Mouse (Mus musculus): Measurements from ENCODE around the gene Ormdl3.

Ormdl3 gene

GRCm38 (mm10) chr11:98550975-98551828, 36.0 kb downstream of the Ormdl3 start, which contains the start of gene Zpbp2:
Zpbp2 (plus strand) TSS chr11:98551097.
- peak; percentile 98 for DNase-seq (ENCODE audit: low read depth, low spot score)

GRCm38 (mm10) chr11:98550311-98550974, 36.7 kb downstream of the Ormdl3 start:
- peak; percentile 89 for DNase-seq (ENCODE audit: low read depth, low spot score)

GRCm38 (mm10) chr11:98549363-98549762, 37.8 kb downstream of the Ormdl3 start:
- DNase-seq (ENCODE audit: low read depth, low spot score): no peak

- no peak for DNase-seq (ENCODE audit: low read depth, low spot score)
These were observed 39.9 kb downstream of the Ormdl3 start for GRCm38 (mm10) chr11:98547308-98547693.

GRCm38 (mm10) chr11:98546529-98547307, 40.5 kb downstream of the Ormdl3 start:
- peak; percentile 49 for DNase-seq (ENCODE audit: low read depth, low spot score)

GRCm38 (mm10) chr11:98545711-98546231, 41.4 kb downstream of the Ormdl3 start, which contains the start of gene Ikzf3:
Ikzf3 (minus strand) TSS chr11:98546031.
- peak; percentile 81 for DNase-seq (ENCODE audit: low read depth, low spot score)

GRCm38 (mm10) chr11:98544890-98545677, 42.1 kb downstream of the Ormdl3 start:
- peak; percentile 24 for DNase-seq (ENCODE audit: low read depth, low spot score)

GRCm38 (mm10) chr11:98543414-98543813, 43.8 kb downstream of the Ormdl3 start:
- DNase-seq (ENCODE audit: low read depth, low spot score): no peak

GRCm38 (mm10) chr11:98542553-98542952, 44.6 kb downstream of the Ormdl3 start:
- no peak for DNase-seq (ENCODE audit: low read depth, low spot score)

- DNase-seq (ENCODE audit: low read depth, low spot score): peak; percentile 25
These were observed 46.8 kb downstream of the Ormdl3 start for GRCm38 (mm10) chr11:98540319-98540718.

- DNase-seq (ENCODE audit: low read depth, low spot score): no peak
These were observed 49.6 kb downstream of the Ormdl3 start for GRCm38 (mm10) chr11:98537480-98538034.

Data from CD4-positive helper T cell, adult 2 months (primary cell).